Mouse (Mus musculus) right cerebral cortex, adult 2 months (tissue): ENCODE data around the gene Mansc1.
"Not testable (repeated sequence)": the region's sequence is repeated elsewhere in the genome, so short reads cannot be mapped to it uniquely, and the experiment has no call there.

Experiments
- DNase-seq, 2 experiments: peaks; one replicate each; pipeline ENCODE4 v3.0.0; 2021 to 2022; ENCODE audit warnings: low spot score in 2 of 2

Gene Mansc1

GRCm38 (mm10) chr6:134631947-134632687 lies at the start of gene Mansc1:
Gene Mansc1 (minus strand): TSS chr6:134632488.
- no peak for DNase-seq

- DNase-seq: not testable (repeated sequence)
Observed at GRCm38 (mm10) chr6:134679330-134679729, 47.0 kb upstream of the Mansc1 start.

- DNase-seq: no peak
Observed at GRCm38 (mm10) chr6:134678037-134678436, 45.7 kb upstream of the Mansc1 start.

GRCm38 (mm10) chr6:134677504-134677903 lies 45.2 kb upstream of the Mansc1 start:
- peak in 1 of 2 experiments; percentile 23 for DNase-seq

GRCm38 (mm10) chr6:134673712-134674111 lies 41.4 kb upstream of the Mansc1 start:
- DNase-seq: not testable (repeated sequence)

- no peak for DNase-seq
Observed at GRCm38 (mm10) chr6:134670881-134671411, 38.7 kb upstream of the Mansc1 start.

- DNase-seq: no peak
Observed at GRCm38 (mm10) chr6:134669179-134669865, 37.0 kb upstream of the Mansc1 start.

GRCm38 (mm10) chr6:134668519-134668918 lies 36.2 kb upstream of the Mansc1 start:
- DNase-seq: no peak

- DNase-seq: no peak
Observed at GRCm38 (mm10) chr6:134665817-134666216, 33.5 kb upstream of the Mansc1 start.

- DNase-seq: no peak
Observed at GRCm38 (mm10) chr6:134664573-134664972, 32.3 kb upstream of the Mansc1 start.

- DNase-seq: no peak
Observed at GRCm38 (mm10) chr6:134660714-134661406, 28.6 kb upstream of the Mansc1 start.

- DNase-seq: peak; percentile 53 to 65
Observed at GRCm38 (mm10) chr6:134659108-134659958, 27.0 kb upstream of the Mansc1 start.

GRCm38 (mm10) chr6:134656527-134656926 lies 24.2 kb upstream of the Mansc1 start:
- DNase-seq: no peak

- peak; percentile 39 to 40 for DNase-seq
Observed at GRCm38 (mm10) chr6:134648356-134648755, 16.1 kb upstream of the Mansc1 start.

GRCm38 (mm10) chr6:134647621-134648020 lies 15.3 kb upstream of the Mansc1 start:
- peak; percentile 26 to 28 for DNase-seq

- DNase-seq: no peak
Observed at GRCm38 (mm10) chr6:134646835-134647234, 14.5 kb upstream of the Mansc1 start.

GRCm38 (mm10) chr6:134643296-134643695 lies 11.0 kb upstream of the Mansc1 start:
- no peak for DNase-seq

GRCm38 (mm10) chr6:134641738-134642446 lies 9.6 kb upstream of the Mansc1 start:
- no peak for DNase-seq

GRCm38 (mm10) chr6:134640485-134641475 lies 8.5 kb upstream of the Mansc1 start:
- DNase-seq: peak; percentile 90 to 93
